Mouse (Mus musculus): Measurements from ENCODE around the gene Efcc1.

GRCm38 (mm10) chr6:87804036-87804435, 73.4 kb downstream of the Efcc1 start:
- TF ChIP-seq CTCF (conservative IDR thresholded peaks at IDR 0.05; ENCODE audit: insufficient read depth, insufficient read length, low read depth, low read length) (no peak), POLR2A (IDR thresholded peaks at IDR 0.05; ENCODE audit: low read depth, low read length) (no peak)

Data from kidney, adult 2 months (tissue).